Mouse (Mus musculus): ENCODE data around the gene Cript. TPM values are rescaled to one million over a fixed set of nuclear protein-coding genes. Genes with fewer than 3 reads are reported as not detected.

Cript gene
- total and polyA plus RNA-seq, 2 experiments from 2014 or later: 51.6 to 199 TPM

- ATAC-seq (ENCODE audit: low FRiP score): 0 out of 2 replicates have a peak, but pooled peaks have one; percentile 15
- Histone ChIP-seq H3K4me1 (ENCODE audit: insufficient read depth, low read length) (no peaks in the 10 kb centered on the region), H3K27me3 (ENCODE audit: insufficient read depth, low read length) (no peaks in the 10 kb centered on the region), H3K9ac (replicated peaks; ENCODE audit: low read length, poor library complexity, severe bottlenecking) (no peak overlapping the region), H3K4me2 (ENCODE audit: low read depth, low read length, poor library complexity, severe bottlenecking) (peak overlapping the region; percentile 18; the same call in 1 of the 2 replicates), H3K9me3 (ENCODE audit: low read length) (no peaks in the 10 kb centered on the region), H3K36me3 (ENCODE audit: insufficient read depth, low read length) (peaks cover 3% of the 10 kb centered on the region; the same call in 1 of the 2 replicates), H3K27ac (ENCODE audit: low read depth, low read length) (no peak overlapping the region), H3K4me3 (ENCODE audit: low read depth, low read length) (no peak overlapping the region)
- 63% methylated on average over 19 of the region's 19 CpGs for WGBS
- no peak for DNase-seq (ENCODE audit: low spot score)
- no peak for TF ChIP-seq CTCF (IDR thresholded peaks at IDR 0.05)
These were observed 16.4 kb downstream of the Cript start for GRCm38 (mm10) chr17:87041739-87042138.

GRCm38 (mm10) chr17:87044364-87044763 lies 19.0 kb downstream of the Cript start:
- Histone ChIP-seq H3K9me3 (ENCODE audit: low read length) (no peaks in the 10 kb centered on the region), H3K9ac (replicated peaks; ENCODE audit: low read length, poor library complexity, severe bottlenecking) (no peak overlapping the region), H3K4me3 (ENCODE audit: low read depth, low read length) (no peak overlapping the region), H3K4me2 (ENCODE audit: low read depth, low read length, poor library complexity, severe bottlenecking) (no peak overlapping the region), H3K27ac (ENCODE audit: low read depth, low read length) (no peak overlapping the region), H3K4me1 (ENCODE audit: insufficient read depth, low read length) (no peaks in the 10 kb centered on the region), H3K27me3 (ENCODE audit: insufficient read depth, low read length) (no peaks in the 10 kb centered on the region), H3K36me3 (ENCODE audit: insufficient read depth, low read length) (no peaks in the 10 kb centered on the region)
- peak; percentile 100 for TF ChIP-seq CTCF (IDR thresholded peaks at IDR 0.05)
- WGBS: 2% methylated on average over 15 of the region's 15 CpGs
- ATAC-seq (ENCODE audit: low FRiP score): peak; percentile 85
- peak; percentile 96 for DNase-seq (ENCODE audit: low spot score)

GRCm38 (mm10) chr17:87044796-87045195 lies 19.4 kb downstream of the Cript start:
- no peak overlapping the region for H3K9ac ChIP-seq (replicated peaks; ENCODE audit: low read length, poor library complexity, severe bottlenecking)
- no peaks in the 10 kb centered on the region for H3K9me3 ChIP-seq (ENCODE audit: low read length)
- DNase-seq (ENCODE audit: low spot score) (no peak), ATAC-seq (ENCODE audit: low FRiP score) (no peak)
- no peak overlapping the region for H3K4me3 ChIP-seq (ENCODE audit: low read depth, low read length)
- WGBS: 79% methylated on average over 8 of the region's 8 CpGs
- no peak overlapping the region for H3K4me2 ChIP-seq (ENCODE audit: low read depth, low read length, poor library complexity, severe bottlenecking)
- no peak for TF ChIP-seq CTCF (IDR thresholded peaks at IDR 0.05)
- no peak overlapping the region for H3K27ac ChIP-seq (ENCODE audit: low read depth, low read length)
- no peaks in the 10 kb centered on the region for H3K27me3 ChIP-seq (ENCODE audit: insufficient read depth, low read length)
- H3K36me3 ChIP-seq (ENCODE audit: insufficient read depth, low read length): no peaks in the 10 kb centered on the region
- H3K4me1 ChIP-seq (ENCODE audit: insufficient read depth, low read length): no peaks in the 10 kb centered on the region

- ATAC-seq (ENCODE audit: low FRiP score) (no peak), DNase-seq (ENCODE audit: low spot score) (no peak)
- no peak overlapping the region for H3K27ac ChIP-seq (ENCODE audit: low read depth, low read length)
- no peak overlapping the region for H3K4me3 ChIP-seq (ENCODE audit: low read depth, low read length)
- 0 out of 2 replicates have a peak overlapping the region, but pooled peaks have one; percentile 10 for H3K9ac ChIP-seq (replicated peaks; ENCODE audit: low read length, poor library complexity, severe bottlenecking)
- no peak overlapping the region for H3K4me2 ChIP-seq (ENCODE audit: low read depth, low read length, poor library complexity, severe bottlenecking)
- WGBS: 63% methylated on average over 5 of the region's 5 CpGs
- H3K4me1 ChIP-seq (ENCODE audit: insufficient read depth, low read length): no peaks in the 10 kb centered on the region
- H3K27me3 ChIP-seq (ENCODE audit: insufficient read depth, low read length): no peaks in the 10 kb centered on the region
- no peaks in the 10 kb centered on the region for H3K9me3 ChIP-seq (ENCODE audit: low read length)
- TF ChIP-seq CTCF (IDR thresholded peaks at IDR 0.05): no peak
- no peaks in the 10 kb centered on the region for H3K36me3 ChIP-seq (ENCODE audit: insufficient read depth, low read length)
These were observed 24.3 kb downstream of the Cript start for GRCm38 (mm10) chr17:87049696-87050095.

GRCm38 (mm10) chr17:87050469-87051175 lies 25.3 kb downstream of the Cript start:
- Histone ChIP-seq H3K9me3 (ENCODE audit: low read length) (no peaks in the 10 kb centered on the region), H3K36me3 (ENCODE audit: insufficient read depth, low read length) (no peaks in the 10 kb centered on the region), H3K9ac (replicated peaks; ENCODE audit: low read length, poor library complexity, severe bottlenecking) (no peak overlapping the region), H3K27me3 (ENCODE audit: insufficient read depth, low read length) (no peaks in the 10 kb centered on the region), H3K27ac (ENCODE audit: low read depth, low read length) (no peak overlapping the region), H3K4me3 (ENCODE audit: low read depth, low read length) (no peak overlapping the region), H3K4me1 (ENCODE audit: insufficient read depth, low read length) (peaks cover 4% of the 10 kb centered on the region; the same call in 1 of the 2 replicates), H3K4me2 (ENCODE audit: low read depth, low read length, poor library complexity, severe bottlenecking) (no peak overlapping the region)
- WGBS: 40% methylated on average over 9 of the region's 9 CpGs
- ATAC-seq (ENCODE audit: low FRiP score) (peak; percentile 48; the same call in 1 of the 2 replicates), DNase-seq (ENCODE audit: low spot score) (peak; percentile 74)
- no peak for TF ChIP-seq CTCF (IDR thresholded peaks at IDR 0.05)

GRCm38 (mm10) chr17:87051652-87052051 lies 26.3 kb downstream of the Cript start:
- no peak overlapping the region for H3K9ac ChIP-seq (replicated peaks; ENCODE audit: low read length, poor library complexity, severe bottlenecking)
- WGBS: 96% methylated on average over 1 of the region's 1 CpGs
- peaks cover 7% of the 10 kb centered on the region for H3K4me1 ChIP-seq (ENCODE audit: insufficient read depth, low read length)
- H3K27ac ChIP-seq (ENCODE audit: low read depth, low read length): no peak overlapping the region
- ATAC-seq (ENCODE audit: low FRiP score) (no peak), DNase-seq (ENCODE audit: low spot score) (no peak)
- no peak for TF ChIP-seq CTCF (IDR thresholded peaks at IDR 0.05)
- no peaks in the 10 kb centered on the region for H3K36me3 ChIP-seq (ENCODE audit: insufficient read depth, low read length)
- no peaks in the 10 kb centered on the region for H3K9me3 ChIP-seq (ENCODE audit: low read length)
- no peak overlapping the region for H3K4me3 ChIP-seq (ENCODE audit: low read depth, low read length)
- no peak overlapping the region for H3K4me2 ChIP-seq (ENCODE audit: low read depth, low read length, poor library complexity, severe bottlenecking)
- H3K27me3 ChIP-seq (ENCODE audit: insufficient read depth, low read length): no peaks in the 10 kb centered on the region
